Mouse (Mus musculus): ENCODE measurements at regions not wholly inside any gene's neighbourhood (a gene's known extent, or its start where the extent isn't known, plus 50 kb on each side); places are given as distances from the start of the nearest gene placed in this dataset.

DNA sequence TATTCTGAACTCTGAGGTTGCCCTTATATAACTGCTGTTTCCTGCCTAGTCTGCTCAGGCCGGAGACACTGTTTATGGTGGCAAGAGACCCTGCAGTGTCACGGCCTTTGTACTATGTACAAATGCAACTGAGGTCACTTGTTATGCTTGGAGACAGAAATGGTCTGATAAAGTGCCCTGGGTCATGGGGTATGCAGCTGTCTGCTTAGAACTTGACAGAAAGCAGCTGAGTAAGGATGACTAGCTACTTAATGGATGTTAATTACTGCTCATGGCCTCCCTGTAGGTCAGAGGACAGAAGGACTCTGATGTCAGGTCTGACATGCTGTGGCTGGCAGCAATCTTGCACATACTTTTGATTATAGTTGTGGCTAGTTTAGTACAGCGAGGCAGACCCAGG is 370.7 kb downstream of the Kdm4c start:
- 61% methylated on average over 3 of the region's 3 CpGs for WGBS
- H3K4me3 ChIP-seq (ENCODE audit: low read length) = no peak overlapping the region
- H3K9me3 ChIP-seq (ENCODE audit: low read length) = no peaks in the 10 kb centered on the region
- ATAC-seq = no peak
- no peaks in the 10 kb centered on the region for H3K27me3 ChIP-seq (ENCODE audit: insufficient read depth, low read length)
- DNase-seq (ENCODE audit: low spot score) = no peak
- H3K4me1 ChIP-seq (ENCODE audit: insufficient read depth, low read length) = no peaks in the 10 kb centered on the region
- no peaks in the 10 kb centered on the region for H3K36me3 ChIP-seq (ENCODE audit: insufficient read depth, low read length)
- H3K4me2 ChIP-seq (ENCODE audit: low read depth, low read length) = no peak overlapping the region
- H3K27ac ChIP-seq = no peak overlapping the region
- no peak overlapping the region for H3K9ac ChIP-seq (replicated peaks; ENCODE audit: low read length)
- TF ChIP-seq CTCF (IDR thresholded peaks at IDR 0.05; ENCODE audit: low read depth) = no peak
